Mouse (Mus musculus) fibroblast of lung, adult 2 months (primary cell): ENCODE measurements around the gene Gm42957.
"Not testable (repeated sequence)": the region's sequence is repeated elsewhere in the genome, so short reads cannot be mapped to it uniquely, and the experiment has no call there.

Experiments
- DNase-seq: peaks from one replicate; pipeline ENCODE4 v3.0.0-alpha.2; 2011; ENCODE audit warnings: low read depth

Gene Gm42957

DNA sequence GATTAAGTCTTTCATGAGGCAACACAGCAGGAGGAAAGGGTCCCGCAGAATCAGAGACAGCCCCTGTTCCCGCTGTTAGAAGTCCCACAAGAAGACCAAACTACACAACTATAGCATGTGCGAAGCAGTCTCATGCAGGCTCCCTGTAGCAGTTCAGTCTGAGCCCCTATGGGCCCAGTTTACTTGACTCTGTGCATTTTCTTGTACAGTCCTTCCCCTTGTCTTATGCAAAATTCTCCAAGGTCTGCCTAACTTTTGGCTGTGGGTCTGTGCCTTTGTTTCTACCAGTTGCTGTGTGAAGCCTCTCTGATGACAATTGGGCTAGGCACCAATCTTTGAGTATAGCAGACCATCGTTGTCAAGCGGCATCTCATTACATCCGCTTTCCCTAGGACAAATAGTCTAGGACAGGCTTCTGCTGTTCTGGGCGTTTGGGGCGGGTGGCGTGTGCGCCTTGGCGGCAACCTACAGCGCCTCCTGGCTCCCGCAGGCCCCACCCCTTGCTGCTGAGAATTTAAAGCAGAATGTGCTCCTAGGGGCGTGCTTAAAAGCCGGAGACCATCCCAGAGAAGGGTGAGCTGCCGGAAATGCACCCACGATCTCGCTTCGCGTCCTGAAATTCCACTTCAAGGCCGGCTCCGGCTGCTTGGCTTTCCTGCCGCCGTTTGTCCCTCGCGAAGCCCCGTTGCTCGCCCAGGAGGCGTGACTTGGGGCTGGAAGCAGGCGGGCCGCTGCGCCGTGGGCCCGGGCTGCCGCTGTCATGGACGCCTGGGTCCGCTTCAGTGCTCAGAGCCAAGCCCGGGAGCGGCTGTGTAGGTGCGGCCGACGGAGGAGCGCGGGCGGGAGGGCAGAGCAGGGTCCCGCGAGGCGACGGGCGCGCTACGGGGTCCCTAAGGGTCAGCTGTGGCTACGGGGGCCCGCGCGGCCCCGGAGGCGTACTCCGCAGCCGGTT lies at the start of gene Gm42957, which contains the start of gene Pex11b:
Gene Gm42957, plus strand, starts transcription at position 547 of the 952 bp plus-strand sequence.
Gene Pex11b, plus strand, starts transcription at position 449 of the 952 bp plus-strand sequence.
- DNase-seq = peak; percentile 57

DNA sequence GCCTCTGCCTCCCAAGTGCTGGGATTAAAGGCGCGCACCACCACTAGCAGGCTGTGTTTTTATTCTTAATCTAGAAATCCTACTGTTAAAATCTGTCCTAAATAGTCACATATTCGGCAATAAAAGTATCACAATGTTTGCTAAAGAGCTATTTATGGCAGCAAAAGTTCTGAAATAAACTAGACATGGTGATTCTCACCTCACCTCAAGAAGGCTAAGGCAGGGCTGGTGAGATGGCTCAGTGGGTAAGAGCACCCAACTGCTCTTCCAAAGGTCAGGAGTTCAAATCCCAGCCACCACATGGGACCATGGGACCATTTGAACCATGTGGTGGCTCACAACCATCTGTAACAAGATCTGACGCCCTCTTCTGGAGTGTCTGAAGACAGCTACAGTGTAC lies 44.6 kb upstream of the Gm42957 start:
- no peak for DNase-seq

DNA sequence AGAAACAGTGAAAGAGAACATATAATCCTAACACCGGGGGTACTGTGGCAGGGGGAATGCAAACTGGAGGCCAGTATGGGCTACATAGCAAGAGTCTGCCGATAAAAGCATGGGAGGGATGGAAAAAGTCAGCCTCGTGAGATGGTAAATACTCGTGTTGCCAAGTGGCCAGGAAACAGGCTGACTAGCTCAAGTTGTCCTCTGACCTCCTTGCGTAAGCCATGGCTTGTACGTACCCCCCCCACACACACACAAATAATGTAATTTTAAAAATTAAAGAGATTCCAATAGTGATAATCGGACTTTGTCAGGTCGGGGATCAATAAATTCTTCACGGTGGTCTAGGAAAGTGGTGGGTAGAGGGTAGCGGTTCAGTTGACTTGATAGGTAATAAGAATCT lies 41.9 kb upstream of the Gm42957 start:
- no peak for DNase-seq

DNA sequence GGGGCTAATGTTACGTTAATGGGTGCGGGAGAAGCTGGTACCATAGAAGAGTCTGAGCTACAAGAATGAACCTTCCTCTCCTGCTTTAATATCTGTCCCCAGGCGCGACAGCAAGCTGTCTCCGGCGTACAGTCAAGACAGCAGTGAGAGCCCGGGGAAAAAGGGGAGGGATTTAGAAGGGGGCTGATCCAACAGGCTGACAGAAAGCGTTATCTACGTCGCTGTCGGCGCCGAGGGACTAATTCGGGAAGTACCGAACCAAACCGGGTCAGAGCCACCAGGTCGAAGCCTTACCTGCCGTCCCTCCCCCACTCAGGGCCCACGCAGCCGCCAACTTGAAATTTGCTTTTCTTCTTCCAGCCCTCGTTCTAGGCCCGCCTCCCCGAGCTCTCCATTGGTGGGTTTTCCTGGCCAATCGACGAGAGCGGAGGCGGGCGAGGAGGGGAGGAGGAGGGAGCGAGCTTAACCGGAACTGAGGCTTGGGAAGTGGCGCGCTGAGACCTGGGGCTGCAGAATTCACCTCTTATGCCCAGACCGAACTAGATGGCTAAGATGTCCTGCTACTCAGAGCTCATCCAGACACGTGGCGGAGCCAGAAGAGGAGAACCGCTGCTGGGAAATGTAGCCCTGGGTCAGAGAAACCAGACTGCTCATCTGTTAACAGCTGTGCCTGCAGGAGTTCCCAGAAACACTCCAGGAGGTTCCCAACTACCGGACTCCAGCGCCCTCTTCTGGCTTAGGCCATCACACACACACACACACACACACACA lies 41.3 kb upstream of the Gm42957 start, which contains the start of gene Polr3gl:
Gene Polr3gl, minus strand, starts transcription at position 392 of the 771 bp plus-strand sequence.
- peak; percentile 90 for DNase-seq

GRCm38 (mm10) chr3:96594851-96595250 lies 40.4 kb upstream of the Gm42957 start:
- DNase-seq = no peak

- DNase-seq = no peak
Observed at GRCm38 (mm10) chr3:96595661-96596060, 39.6 kb upstream of the Gm42957 start.

DNA sequence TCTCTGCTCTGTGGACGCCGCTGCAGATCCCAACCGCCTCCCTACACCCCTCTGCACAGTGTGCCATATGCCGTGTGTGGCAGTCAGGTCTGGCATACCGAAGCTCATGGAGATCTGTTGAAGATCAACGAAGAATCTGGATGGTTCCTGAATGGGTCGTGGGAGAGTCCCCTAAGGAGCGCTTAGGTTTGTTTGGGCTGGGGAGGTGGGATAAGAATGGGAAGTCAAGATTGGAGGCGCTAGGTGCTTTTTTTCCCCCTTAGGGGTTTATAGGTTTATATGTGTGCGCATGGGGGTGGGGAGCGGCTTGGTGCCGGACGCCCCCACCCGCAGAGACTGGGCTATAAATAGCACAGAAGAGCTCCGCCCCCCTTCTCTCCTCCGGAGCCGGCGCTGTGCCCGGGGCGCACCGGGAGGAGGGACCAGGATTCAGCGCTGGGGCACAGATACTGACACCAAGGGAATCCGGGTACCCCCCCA lies 39.0 kb upstream of the Gm42957 start, which contains the start of gene Ankrd34a:
Gene Ankrd34a, plus strand, starts transcription at position 409 of the 480 bp plus-strand sequence.
- no peak for DNase-seq

- no peak for DNase-seq
Observed at GRCm38 (mm10) chr3:96596855-96597254, 38.4 kb upstream of the Gm42957 start.

DNA sequence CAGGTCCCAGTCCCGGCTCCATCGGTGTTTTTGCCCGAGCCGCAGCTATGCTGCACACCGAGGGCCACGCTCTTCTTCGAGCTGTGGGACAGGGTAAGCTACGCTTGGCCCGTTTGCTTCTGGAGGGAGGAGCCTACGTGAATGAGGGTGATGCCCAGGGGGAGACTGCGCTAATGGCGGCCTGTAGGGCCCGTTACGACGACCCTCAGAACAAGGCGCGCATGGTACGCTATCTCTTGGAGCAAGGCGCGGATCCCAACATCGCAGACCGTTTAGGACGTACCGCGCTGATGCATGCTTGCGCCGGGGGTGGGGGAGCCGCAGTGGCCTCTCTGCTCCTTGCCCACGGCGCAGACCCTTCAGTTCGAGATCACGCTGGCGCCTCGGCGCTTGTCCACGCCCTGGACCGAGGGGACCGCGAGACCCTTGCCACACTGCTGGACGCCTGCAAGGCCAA lies 37.8 kb upstream of the Gm42957 start:
- no peak for DNase-seq

DNA sequence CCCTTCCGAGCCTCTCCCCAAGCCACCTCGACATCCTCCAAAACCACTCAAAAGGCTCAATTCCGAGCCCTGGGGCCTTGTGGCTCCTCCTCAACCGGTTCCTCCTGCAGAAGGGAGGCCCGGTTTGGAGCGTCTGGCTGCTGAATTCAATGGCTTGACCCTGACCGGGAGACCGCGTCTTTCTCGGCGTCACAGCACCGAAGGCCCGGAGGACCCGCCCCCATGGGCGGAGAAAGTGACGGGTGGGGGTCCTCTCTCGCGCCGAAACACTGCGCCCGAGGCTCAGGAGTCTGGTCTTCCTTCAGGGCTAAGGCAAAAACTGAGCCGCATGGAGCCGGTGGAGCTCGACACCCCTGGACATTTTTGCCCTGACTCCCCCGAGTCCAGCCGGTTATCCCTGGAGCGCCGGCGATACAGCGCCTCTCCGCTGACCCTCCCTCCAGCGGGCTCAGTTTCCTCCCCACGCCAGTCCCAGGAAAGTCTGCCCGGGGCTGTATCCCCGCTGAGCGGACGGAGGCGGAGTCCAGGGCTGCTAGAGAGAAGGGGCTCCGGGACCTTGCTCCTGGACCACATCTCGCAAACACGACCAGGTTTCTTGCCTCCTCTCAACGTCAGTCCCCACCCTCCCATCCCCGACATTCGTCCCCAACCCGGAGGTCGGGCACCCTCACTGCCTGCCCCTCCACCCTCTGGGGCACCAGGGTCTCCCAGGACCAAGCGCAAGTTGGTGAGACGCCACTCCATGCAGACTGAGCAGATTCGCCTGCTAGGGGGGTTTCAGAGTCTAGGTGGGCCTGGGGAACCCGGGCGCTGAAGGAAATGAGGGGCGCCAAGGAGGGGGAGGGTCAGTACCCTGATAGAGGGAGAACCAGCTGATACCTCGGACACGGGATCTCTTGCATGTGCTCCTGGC lies 36.9 kb upstream of the Gm42957 start:
- DNase-seq = no peak

DNA sequence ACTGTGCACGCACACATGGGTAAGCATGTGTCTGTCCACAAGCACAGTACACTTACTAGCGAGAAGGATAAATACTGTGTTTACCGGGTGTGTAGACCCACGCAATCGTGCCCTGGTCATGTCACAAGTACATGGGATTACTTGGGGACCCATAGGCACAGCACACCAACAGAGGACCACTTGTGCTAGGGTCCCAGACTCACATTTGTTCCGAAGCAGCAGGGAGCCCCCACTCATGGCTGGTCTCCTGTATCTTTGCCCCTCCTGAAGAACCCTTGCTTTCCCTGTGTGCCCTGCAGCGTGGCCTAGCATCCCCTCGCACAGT lies 36.2 kb upstream of the Gm42957 start:
- DNase-seq = no peak

GRCm38 (mm10) chr3:96599411-96599810 lies 35.9 kb upstream of the Gm42957 start:
- DNase-seq = no peak

GRCm38 (mm10) chr3:96600639-96601250 lies 34.5 kb upstream of the Gm42957 start, which contains the start of gene Lix1l:
Gene Lix1l, plus strand, starts transcription at chr3:96601149.
- peak; percentile 95 for DNase-seq

- DNase-seq = no peak
Observed at GRCm38 (mm10) chr3:96601251-96601787, 34.0 kb upstream of the Gm42957 start.

DNA sequence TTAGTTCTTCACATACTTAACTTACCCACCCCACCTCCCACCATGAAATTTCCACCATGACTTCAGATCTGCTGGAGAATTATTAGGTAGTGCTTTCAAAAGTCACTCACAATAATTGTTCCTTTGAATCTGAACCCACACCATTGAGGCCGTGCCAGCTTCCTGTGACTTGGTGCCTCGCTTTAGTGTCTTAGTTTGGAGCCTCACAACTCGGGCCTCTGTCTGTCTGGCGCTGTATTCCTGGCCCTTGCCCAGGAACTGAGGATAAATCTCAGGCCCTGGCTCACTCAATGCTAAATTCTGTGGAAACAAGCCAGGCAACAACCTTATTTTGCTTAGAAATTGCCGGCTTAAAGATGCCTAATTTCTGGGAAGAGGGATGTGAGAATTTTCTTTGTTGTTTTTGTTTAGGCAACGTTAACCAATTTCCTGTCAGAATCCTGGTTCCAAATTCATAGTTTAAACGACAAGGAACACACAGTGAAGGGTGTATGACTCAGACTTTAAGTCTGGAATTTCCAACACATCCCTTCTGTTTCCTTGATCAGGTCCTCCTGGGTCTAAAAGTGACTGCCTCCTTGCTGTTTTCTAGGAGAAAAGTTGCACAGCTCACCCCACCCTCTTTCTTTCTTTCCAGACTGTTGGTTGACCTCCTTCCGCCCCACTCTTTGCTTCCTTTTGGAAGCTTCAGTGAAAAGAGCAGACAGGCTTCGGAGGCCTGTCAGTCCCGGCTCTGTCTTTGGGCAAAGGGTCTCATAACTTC lies 33.2 kb upstream of the Gm42957 start:
- DNase-seq = no peak

- no peak for DNase-seq
Observed at GRCm38 (mm10) chr3:96602704-96603084, 32.6 kb upstream of the Gm42957 start.

- DNase-seq = peak; percentile 69
Observed at GRCm38 (mm10) chr3:96603311-96603710, 32.0 kb upstream of the Gm42957 start.

- DNase-seq = not testable (repeated sequence)
Observed at GRCm38 (mm10) chr3:96606007-96606406, 29.3 kb upstream of the Gm42957 start.

GRCm38 (mm10) chr3:96606618-96607017 lies 28.7 kb upstream of the Gm42957 start:
- no peak for DNase-seq

DNA sequence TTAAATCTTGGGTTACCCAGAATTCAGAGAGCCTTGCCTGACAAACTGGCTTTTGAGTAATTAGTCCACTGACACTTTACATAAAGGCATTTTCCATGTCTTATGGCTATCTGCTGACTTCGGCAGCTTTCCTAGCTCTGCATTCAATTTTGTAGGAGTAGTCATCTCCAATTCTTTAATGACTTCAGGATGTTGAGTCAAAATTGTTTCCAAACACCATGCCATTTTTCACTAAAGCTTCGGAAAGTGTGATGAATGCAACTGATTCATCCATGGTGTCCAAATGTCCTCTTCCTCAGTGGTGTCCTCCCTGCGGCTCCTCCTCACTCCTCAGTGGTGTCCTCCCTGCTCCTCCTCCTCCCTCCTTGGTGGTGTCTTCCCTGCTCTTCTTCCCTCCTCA lies 17.3 kb upstream of the Gm42957 start:
- DNase-seq = no peak
